ENCODE assay signal across 8 mouse cellular contexts in genomic region chr13:3359751-3360260, GRCm38 (mm10).
DNase-seq lines count a peak whose midpoint lies in the region; ATAC-seq lines count a peak whose summit lies in the region.
"Not testable (repeated sequence)": the region's sequence is repeated elsewhere in the genome, so short reads cannot be mapped to it uniquely, and the experiment has no call there.

No protein-coding gene starts in this region.

- H3K27me3 ChIP-seq in forebrain, embryonic 16.5 days (replicated peaks; ENCODE audit: control insufficient read depth, insufficient read depth, low read length): peaks cover 36% of the 10 kb centered on the region
- peaks cover 39% of the 10 kb centered on the region for H3K27me3 ChIP-seq in hindbrain, embryonic 11.5 days (ENCODE audit: control insufficient read depth, insufficient read depth, low read length)
- H3K27me3 ChIP-seq in liver, embryonic 15.5 days: peaks cover 42% of the 10 kb centered on the region
- peaks cover 50% of the 10 kb centered on the region for H3K27me3 ChIP-seq in midbrain, embryonic 13.5 days
- H3K27me3 ChIP-seq in stomach, embryonic 14.5 days (ENCODE audit: control insufficient read depth, insufficient read depth, low read length): not testable (repeated sequence)

- H3K27ac ChIP-seq in ES-E14 (ENCODE audit: insufficient read depth, low read depth, low read length, poor library complexity, severe bottlenecking); forebrain, embryonic 16.5 days (ENCODE audit: low read length); hindbrain, embryonic 11.5 days (ENCODE audit: low read depth, low read length); liver, embryonic 15.5 days (replicated peaks); midbrain, embryonic 13.5 days; stomach, embryonic 14.5 days (ENCODE audit: low read length): not testable (repeated sequence)

- H3K9me3 ChIP-seq in ES-E14 (ENCODE audit: control insufficient read depth, insufficient read depth, low read depth, low read length); forebrain, embryonic 16.5 days (ENCODE audit: control insufficient read depth, low read length); hindbrain, embryonic 11.5 days (ENCODE audit: control insufficient read depth, low read length); liver, embryonic 15.5 days (replicated peaks); midbrain, embryonic 13.5 days; stomach, embryonic 14.5 days (ENCODE audit: control insufficient read depth, low read depth, low read length): not testable (repeated sequence)

- in situ Hi-C loops in ES-E14 (cut with MboI; ENCODE audit: low sequenced_read_pairs in 2 of 2, unreplicated experiment in 2 of 2): not testable (repeated sequence)

- peak overlapping the region; percentile 79 for H3K4me2 ChIP-seq in forebrain, embryonic 16.5 days (ENCODE audit: low read length)
- H3K4me2 ChIP-seq in hindbrain, embryonic 11.5 days (replicated peaks; ENCODE audit: low read depth, low read length): peak overlapping the region; percentile 76
- peak overlapping the region; percentile 69 for H3K4me2 ChIP-seq in liver, embryonic 15.5 days
- H3K4me2 ChIP-seq in midbrain, embryonic 13.5 days (replicated peaks): peak overlapping the region; percentile 91
- peak overlapping the region; percentile 99 for H3K4me2 ChIP-seq in stomach, embryonic 14.5 days (replicated peaks; ENCODE audit: low read depth, low read length)

- ATAC-seq in forebrain, embryonic 16.5 days; liver, embryonic 15.5 days (ENCODE audit: insufficient read depth); midbrain, embryonic 13.5 days: not testable (repeated sequence)
- peak; percentile 8; the same call in 1 of the 2 replicates for ATAC-seq in hindbrain, embryonic 11.5 days (ENCODE audit: low FRiP score)
- 0 out of 2 replicates have a peak, but pooled peaks have one; percentile 5 for ATAC-seq in stomach, embryonic 14.5 days (ENCODE audit: insufficient number of reproducible peaks, insufficient read depth, low FRiP score, low read depth)

- WGBS in forebrain, embryonic 16.5 days: 1% methylated on average over 35 of the region's 35 CpGs
- under 1% methylated on average over 35 of the region's 35 CpGs for WGBS in hindbrain, embryonic 11.5 days
- 2% methylated on average over 35 of the region's 35 CpGs for WGBS in liver, embryonic 15.5 days (ENCODE audit: insufficient replicate concordance)
- 1% methylated on average over 35 of the region's 35 CpGs for WGBS in midbrain, embryonic 13.5 days
- WGBS in stomach, embryonic 14.5 days: under 1% methylated on average over 35 of the region's 35 CpGs

- not testable (repeated sequence) for DNase-seq in ES-E14 (ENCODE audit: low read depth, low spot score)
- DNase-seq in cerebellum, postnatal 14 days: peak; percentile 51 to 63
- peak; percentile 47 for DNase-seq in hindbrain, embryonic 11.5 days (ENCODE audit: low spot score)
- peak; percentile 52 for DNase-seq in kidney, postnatal 10 days

- H3K36me3 ChIP-seq in ES-E14 (ENCODE audit: control insufficient read depth, insufficient read depth, low read length, poor library complexity, severe bottlenecking); forebrain, embryonic 16.5 days (ENCODE audit: control insufficient read depth, insufficient read depth); hindbrain, embryonic 11.5 days (ENCODE audit: control insufficient read depth, insufficient read depth, low read length); liver, embryonic 15.5 days (replicated peaks); midbrain, embryonic 13.5 days; stomach, embryonic 14.5 days (ENCODE audit: control insufficient read depth, insufficient read depth, low read length): not testable (repeated sequence)

- H3K4me3 ChIP-seq in ES-E14 (ENCODE audit: insufficient read depth in 1 of 2, low read depth in 1 of 2, low read length in 2 of 2, poor library complexity in 1 of 2, severe bottlenecking in 1 of 2): peak overlapping the region; percentile 68 to 69; a peak in 3 of 4 replicates
- H3K4me3 ChIP-seq in forebrain, embryonic 16.5 days (replicated peaks; ENCODE audit: low read length): peak overlapping the region; percentile 45
- H3K4me3 ChIP-seq in hindbrain, embryonic 11.5 days (ENCODE audit: low read depth, low read length): peak overlapping the region; percentile 42
- peak overlapping the region; percentile 49 for H3K4me3 ChIP-seq in liver, embryonic 15.5 days (replicated peaks)
- H3K4me3 ChIP-seq in midbrain, embryonic 13.5 days (replicated peaks): peak overlapping the region; percentile 49
- peak overlapping the region; percentile 48 for H3K4me3 ChIP-seq in stomach, embryonic 14.5 days (ENCODE audit: low read depth, low read length)

- 0 out of 2 replicates have a peak overlapping the region, but pooled peaks have one; percentile 10 for H3K9ac ChIP-seq in ES-E14 (ENCODE audit: insufficient read depth, low read depth, low read length, poor library complexity, severe bottlenecking)
- not testable (repeated sequence) for H3K9ac ChIP-seq in forebrain, embryonic 16.5 days (replicated peaks; ENCODE audit: low read depth, low read length); hindbrain, embryonic 11.5 days (ENCODE audit: low read depth, low read length); liver, embryonic 15.5 days; midbrain, embryonic 13.5 days (replicated peaks); stomach, embryonic 14.5 days (replicated peaks; ENCODE audit: low read depth, low read length)

- H3K4me1 ChIP-seq in ES-E14 (ENCODE audit: control insufficient read depth in 2 of 2, insufficient read depth in 2 of 2, low read length in 2 of 2, poor library complexity in 1 of 2); hindbrain, embryonic 11.5 days (replicated peaks; ENCODE audit: control insufficient read depth, insufficient read depth, low read length); liver, embryonic 15.5 days (replicated peaks); stomach, embryonic 14.5 days (ENCODE audit: control insufficient read depth, insufficient read depth, low read length): not testable (repeated sequence)
- peaks cover 27% of the 10 kb centered on the region for H3K4me1 ChIP-seq in forebrain, embryonic 16.5 days (replicated peaks; ENCODE audit: control insufficient read depth, insufficient read depth, low read length)
- H3K4me1 ChIP-seq in midbrain, embryonic 13.5 days (replicated peaks): peaks cover 33% of the 10 kb centered on the region
